Mouse (Mus musculus) kidney, adult 11 months (tissue): Measurements from ENCODE around the gene Abca5.
"Not testable (repeated sequence)": the region's sequence is repeated elsewhere in the genome, so short reads cannot be mapped to it uniquely, and the experiment has no call there.

Experiments
- DNase-seq: peaks from one replicate; pipeline ENCODE4 v3.0.0; 2022

Gene Abca5

GRCm38 (mm10) chr11:110337289-110338245 lies at the start of gene Abca5:
TSS of gene Abca5 (minus strand) at chr11:110337716.
- DNase-seq: peak; percentile 81

GRCm38 (mm10) chr11:110385487-110385886 lies 48.0 kb upstream of the Abca5 start:
- no peak for DNase-seq

GRCm38 (mm10) chr11:110380310-110380668 lies 42.8 kb upstream of the Abca5 start:
- DNase-seq: no peak

GRCm38 (mm10) chr11:110379661-110380309 lies 42.3 kb upstream of the Abca5 start:
- peak; percentile 96 for DNase-seq

GRCm38 (mm10) chr11:110374036-110374435 lies 36.5 kb upstream of the Abca5 start:
- DNase-seq: no peak

GRCm38 (mm10) chr11:110372266-110372954 lies 34.9 kb upstream of the Abca5 start:
- no peak for DNase-seq

GRCm38 (mm10) chr11:110371827-110372226 lies 34.3 kb upstream of the Abca5 start:
- no peak for DNase-seq

- DNase-seq: peak; percentile 54
These were observed 31.9 kb upstream of the Abca5 start for GRCm38 (mm10) chr11:110369312-110370019.

- no peak for DNase-seq
These were observed 30.1 kb upstream of the Abca5 start for GRCm38 (mm10) chr11:110367638-110368037.

- DNase-seq: no peak
These were observed 29.4 kb upstream of the Abca5 start for GRCm38 (mm10) chr11:110366902-110367301.

GRCm38 (mm10) chr11:110365016-110365415 lies 27.5 kb upstream of the Abca5 start:
- DNase-seq: peak; percentile 60

- no peak for DNase-seq
These were observed 20.4 kb upstream of the Abca5 start for GRCm38 (mm10) chr11:110357756-110358551.

- not testable (repeated sequence) for DNase-seq
These were observed 17.6 kb upstream of the Abca5 start for GRCm38 (mm10) chr11:110355131-110355530.

- no peak for DNase-seq
These were observed 16.7 kb upstream of the Abca5 start for GRCm38 (mm10) chr11:110354261-110354660.

- no peak for DNase-seq
These were observed 10.7 kb upstream of the Abca5 start for GRCm38 (mm10) chr11:110348170-110348569.

GRCm38 (mm10) chr11:110347768-110348167 lies 10.3 kb upstream of the Abca5 start:
- no peak for DNase-seq

- DNase-seq: peak; percentile 10
These were observed 665 bp downstream of the Abca5 start for GRCm38 (mm10) chr11:110336814-110337288.

GRCm38 (mm10) chr11:110330093-110330492 lies 7.4 kb downstream of the Abca5 start:
- DNase-seq: no peak

- DNase-seq: no peak
These were observed 15.2 kb downstream of the Abca5 start for GRCm38 (mm10) chr11:110322266-110322665.

GRCm38 (mm10) chr11:110306475-110307168 lies 30.9 kb downstream of the Abca5 start:
- no peak for DNase-seq

GRCm38 (mm10) chr11:110303411-110303810 lies 34.1 kb downstream of the Abca5 start:
- no peak for DNase-seq
